Mouse (Mus musculus): ENCODE measurements around the gene Dnajb14.
"Not testable (repeated sequence)": the region's sequence is repeated elsewhere in the genome, so short reads cannot be mapped to it uniquely, and the experiment has no call there.

Gene Dnajb14

DNA sequence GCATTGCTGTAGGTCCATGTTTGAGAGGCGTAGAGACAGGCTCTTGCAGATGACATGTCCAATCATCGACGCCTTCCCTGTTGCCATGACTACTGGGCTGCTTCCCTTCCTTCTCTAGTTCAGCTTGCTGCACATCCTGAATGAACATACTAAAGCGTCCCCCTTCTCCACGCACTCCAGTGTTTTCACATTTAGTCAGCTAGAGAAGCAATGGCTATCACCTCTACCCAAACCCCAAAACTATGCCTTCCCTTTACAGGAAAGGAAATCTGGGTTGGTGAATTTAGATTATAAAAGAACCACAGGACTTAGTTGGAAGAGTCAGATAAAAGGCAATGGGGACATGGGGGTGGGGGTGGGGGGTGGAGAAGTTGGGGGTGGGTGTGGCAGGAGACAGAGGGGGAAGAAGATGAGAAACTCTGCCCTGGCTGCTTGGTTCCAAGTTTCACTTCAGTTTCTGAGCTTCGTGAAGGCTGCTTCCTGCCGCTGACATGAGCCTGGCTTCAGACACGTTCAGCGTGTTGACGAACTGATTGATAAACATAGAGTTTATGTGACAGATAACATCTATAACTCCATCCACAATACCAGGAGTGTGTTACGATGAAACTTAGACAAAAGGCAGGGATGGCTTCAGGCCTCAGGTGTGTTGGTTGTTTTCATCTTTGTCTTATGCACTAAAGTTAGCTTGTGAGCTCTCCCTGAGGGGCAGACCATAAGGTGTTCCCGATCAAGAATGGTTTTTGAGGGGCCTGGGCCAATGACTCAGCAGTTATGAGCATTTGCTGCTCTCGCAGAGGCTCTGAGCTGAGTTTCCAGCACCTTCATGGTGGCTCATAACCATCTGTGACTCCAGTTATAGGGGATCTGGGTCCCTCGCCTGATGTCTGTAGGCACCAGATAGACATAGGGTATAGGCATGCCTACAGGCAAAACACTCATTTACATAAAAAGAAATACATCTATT lies 85.7 kb downstream of the Dnajb14 start:
- DNase-seq (ENCODE audit: low spot score), result peak; percentile 77

DNA sequence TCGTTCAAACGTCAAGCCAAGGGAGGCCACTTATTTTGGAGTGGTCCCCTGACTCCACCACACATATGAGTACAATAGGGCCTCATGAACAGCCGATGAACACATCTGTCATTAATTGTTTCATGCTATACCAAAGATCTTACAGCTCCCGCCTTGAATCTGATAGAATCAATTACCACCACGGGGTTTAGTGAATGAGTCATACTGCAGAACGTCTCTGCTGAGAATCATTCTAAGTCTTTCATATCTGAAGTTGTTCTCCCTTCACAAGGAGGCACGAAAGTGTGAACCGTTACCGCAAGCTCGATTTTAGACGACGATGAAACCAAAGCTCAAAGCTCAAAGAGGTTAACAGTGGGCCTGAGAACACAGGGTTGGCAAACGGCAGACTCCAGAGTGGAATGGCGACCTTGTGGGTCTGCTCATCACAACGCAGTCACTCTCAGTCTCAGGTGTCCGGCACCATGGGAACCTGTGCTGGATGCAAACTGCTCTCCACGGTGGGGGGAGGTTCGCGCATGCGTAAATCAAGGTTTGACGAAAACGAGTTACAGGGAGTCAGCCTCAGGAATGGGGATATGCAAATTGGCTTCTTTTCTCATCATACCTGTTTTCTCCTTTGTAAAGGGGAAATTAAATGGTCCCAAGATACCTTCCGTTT lies 86.9 kb downstream of the Dnajb14 start:
- DNase-seq (ENCODE audit: low spot score), result no peak

DNA sequence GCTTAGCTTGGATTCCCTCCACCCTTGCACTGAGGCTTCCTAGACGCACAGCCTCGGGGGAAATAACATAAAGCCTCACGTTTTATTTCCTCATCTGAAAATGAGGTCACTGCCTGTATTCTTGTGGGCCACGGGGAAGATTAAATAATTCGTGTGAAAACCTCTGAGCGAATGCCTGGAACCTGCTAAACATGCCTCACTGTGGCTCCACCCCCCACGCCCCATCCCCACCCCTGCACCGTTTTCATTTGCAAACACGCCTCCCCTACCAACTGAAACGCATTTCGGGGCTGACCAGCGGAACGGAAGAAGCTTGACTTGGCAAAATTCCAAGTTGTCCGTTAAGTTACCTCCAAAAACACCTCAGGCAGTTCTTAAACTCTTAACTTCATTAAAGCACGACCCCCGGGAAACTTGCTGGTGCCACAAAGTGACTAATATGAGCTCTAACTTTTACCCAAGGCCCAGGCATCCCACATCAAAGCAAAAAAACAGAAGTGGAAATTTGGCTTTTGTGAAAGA lies 88.1 kb downstream of the Dnajb14 start:
- DNase-seq (ENCODE audit: low spot score), result peak; percentile 31

DNA sequence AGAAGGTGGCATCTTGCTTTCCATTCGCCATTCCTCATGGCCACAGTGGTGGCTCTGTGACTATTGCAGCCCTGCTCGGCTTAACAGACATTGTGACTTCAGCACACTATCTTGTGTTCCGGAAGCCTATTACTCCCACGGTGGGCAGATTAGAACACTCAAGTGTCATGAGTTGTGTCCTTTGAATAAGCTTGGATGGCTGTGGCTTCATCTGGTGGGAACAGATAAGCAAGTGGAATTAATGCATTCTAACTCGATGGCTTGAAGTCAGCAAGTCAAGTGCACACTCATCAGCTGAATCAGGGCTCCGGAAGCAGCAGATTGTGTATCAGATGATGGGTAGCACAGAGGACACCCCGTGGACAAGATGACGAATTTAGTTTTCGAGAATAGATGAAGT lies 90.4 kb downstream of the Dnajb14 start:
- DNase-seq (ENCODE audit: low spot score), result no peak

DNA sequence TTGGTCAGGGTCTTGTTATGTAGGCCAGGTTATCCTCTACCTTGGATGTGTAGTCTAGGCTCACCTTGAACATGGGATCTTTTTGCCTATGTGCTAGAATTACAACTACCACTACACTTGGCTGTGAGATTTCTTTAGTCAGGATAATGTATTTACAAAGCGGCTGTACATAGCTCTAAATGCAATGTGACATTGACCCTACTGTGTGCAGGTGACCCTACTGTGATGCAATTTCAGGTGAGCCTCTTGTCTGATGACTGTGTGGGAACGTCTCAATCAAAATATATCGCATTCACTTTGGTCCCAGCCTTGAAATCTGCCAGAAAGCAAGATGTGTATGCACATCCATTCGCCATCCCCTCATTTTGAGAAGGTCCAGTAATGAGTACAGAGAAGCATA lies 90.9 kb downstream of the Dnajb14 start:
- DNase-seq (ENCODE audit: low spot score), result no peak

DNA sequence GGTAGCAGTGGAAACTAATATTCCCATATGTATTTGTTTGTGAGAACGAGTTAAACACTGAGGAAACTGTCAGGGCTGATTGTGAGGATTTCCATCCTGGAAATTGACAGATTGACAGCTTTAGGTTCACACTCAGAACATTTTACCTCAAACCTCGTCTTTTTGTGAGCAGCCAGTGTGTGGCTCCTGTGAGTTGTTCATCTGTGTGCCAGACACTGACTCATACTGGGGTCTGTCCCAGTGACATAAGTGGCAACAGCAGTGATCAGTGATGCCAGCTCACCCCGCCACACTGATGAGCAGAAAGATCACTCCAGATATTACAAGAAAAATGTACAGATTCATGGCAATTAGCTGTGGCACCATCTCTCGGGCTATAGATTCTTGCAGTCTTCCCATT lies 92.0 kb downstream of the Dnajb14 start:
- DNase-seq (ENCODE audit: low spot score), result no peak

DNA sequence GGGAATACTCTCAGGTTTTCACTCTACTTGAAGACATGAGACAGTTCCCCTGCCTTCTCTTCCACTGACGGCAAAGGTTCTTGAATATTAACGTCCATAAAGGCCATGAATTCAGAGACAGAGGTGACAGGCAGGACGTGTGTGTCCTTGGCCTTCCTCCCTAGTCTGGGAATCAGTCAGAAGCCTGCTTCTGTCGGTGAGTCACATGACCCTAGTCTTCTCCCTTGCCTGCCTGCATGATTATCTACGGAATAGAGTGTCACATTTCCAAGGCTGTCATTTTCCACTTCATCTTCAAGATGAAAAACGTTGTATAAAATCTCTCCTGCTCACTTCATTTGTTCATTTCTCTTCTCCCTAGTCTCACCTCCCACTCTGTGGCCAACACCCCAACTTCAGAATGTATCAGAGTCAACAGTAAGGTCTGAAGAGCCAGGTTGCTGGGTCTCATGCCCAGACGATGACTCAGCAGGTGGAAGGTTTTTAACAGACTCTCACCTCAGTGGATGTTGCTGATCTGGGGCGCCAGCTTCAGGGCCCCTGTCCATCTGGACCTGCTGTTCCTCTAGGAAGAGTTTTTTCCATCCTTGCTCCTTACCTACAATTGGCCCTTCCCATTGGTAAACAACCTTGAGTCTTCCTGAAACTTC lies 94.4 kb downstream of the Dnajb14 start:
- DNase-seq (ENCODE audit: low spot score), result no peak

- no peak for DNase-seq (ENCODE audit: low spot score)
Measured at GRCm38 (mm10) chr3:137963508-137963907, 96.0 kb downstream of the Dnajb14 start.

- not testable (repeated sequence) for DNase-seq (ENCODE audit: low spot score)
Measured at GRCm38 (mm10) chr3:137964014-137964413, 96.5 kb downstream of the Dnajb14 start.
